Mouse (Mus musculus) gastrocnemius, postnatal 36 days (tissue): ENCODE data around the gene Zfpm1. TPM values are rescaled to one million over a fixed set of nuclear protein-coding genes. Genes with fewer than 3 reads are reported as not detected.

Experiments
- DNase-seq, 2 experiments: peaks; one replicate each; pipeline ENCODE4 v3.0.0; 2022
- intact Hi-C: fragments of 180-260 bp; cut with DNase I; formaldehyde crosslinking; loops from one replicate; pipeline ENCODE4 v1.15.1; 2025
- total RNA-seq, 2 experiments: library from RNA; stranded (reverse); gene quantifications; 2 replicates each; pipeline ENCODE4 v1.2.3; 2021

Gene Zfpm1
- total RNA-seq, 2 experiments from 2014 or later, result 5.6 to 8.9 TPM

GRCm38 (mm10) chr8:122294273-122294683 is 12.3 kb downstream of the Zfpm1 start:
- intact Hi-C loops, result no loop called here
- no peak for DNase-seq

- intact Hi-C loops, result no loop called here
Measured at GRCm38 (mm10) chr8:122295389-122295788, 13.4 kb downstream of the Zfpm1 start.

DNA sequence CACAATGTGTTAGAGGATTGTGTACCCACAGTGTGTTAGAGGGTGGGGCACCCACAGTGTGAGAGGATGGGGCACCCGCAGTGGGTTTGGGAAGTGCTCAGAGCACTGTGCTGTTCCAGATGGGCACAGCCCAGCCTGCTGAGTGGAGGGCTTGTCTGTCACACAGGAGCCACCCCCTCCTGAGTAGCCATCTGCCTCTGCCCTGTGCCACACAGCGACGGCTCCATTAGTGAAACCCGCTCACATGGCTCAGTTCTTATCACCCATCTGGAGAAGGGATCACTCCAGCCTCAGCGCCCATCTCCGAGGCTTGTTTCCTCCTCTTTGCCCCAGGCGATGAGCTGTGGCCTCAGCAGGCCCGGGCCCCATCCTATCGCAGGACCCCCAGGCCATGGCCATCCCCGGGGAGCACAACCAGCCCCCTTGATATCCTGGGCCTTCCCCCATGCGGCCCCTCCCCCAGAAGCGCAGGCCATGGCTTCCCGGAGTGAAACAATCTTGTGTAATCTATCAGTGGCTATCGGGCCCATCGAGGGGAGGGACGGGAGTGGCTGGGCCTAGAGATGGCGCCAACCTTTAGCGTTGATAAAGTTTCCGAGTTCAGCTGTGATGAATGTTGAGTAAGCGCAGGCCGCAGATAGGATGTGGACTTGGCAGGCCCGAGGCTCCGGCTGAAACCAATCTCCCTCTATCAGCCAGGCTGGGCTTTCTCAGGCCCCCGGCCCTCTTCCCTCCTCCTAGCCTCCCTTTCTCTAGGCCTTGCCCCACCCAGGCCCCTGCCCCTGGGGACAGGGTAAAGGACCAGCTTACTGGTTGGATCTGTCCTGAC is 14.4 kb downstream of the Zfpm1 start:
- no peak for DNase-seq
- intact Hi-C loops, result no loop called here

More at GRCm38 (mm10) chr8:122295389-122295788, 13.4 kb downstream of the Zfpm1 start:
- DNase-seq, result no peak

DNA sequence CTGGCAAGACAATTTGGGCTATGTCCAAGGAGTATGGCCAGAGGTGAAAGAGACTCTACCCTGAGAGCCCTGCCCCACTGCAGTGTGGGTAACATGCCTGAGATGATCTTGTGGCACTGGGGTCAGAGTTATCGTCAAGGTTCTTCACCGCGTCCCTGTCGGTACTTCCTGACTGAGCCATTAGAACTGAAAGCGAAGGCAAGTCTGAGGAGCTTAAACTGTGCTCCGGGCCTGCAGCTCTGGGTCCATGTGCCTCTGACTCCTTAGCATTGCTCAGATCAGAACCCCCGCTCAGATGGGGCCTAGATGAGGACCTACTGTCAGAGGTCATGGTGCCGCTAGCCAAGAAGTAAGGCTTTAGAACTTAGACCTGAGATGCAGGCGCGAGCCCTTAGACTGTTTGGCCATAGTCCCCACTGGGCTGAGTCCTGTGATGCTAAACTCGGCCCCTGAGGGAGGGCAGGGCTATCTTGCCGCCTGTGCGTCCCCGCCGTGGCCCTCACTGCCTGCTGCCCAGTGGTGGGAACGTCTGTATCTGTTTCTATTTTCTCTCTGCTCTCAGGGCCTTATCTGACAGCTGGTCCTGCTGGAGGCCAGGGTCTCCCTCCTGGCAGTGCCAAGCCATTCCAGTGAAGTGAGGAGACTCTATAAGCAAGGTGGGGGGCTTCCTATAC is 17.8 kb downstream of the Zfpm1 start:
- intact Hi-C loops, result no loop called here
- no peak for DNase-seq

DNA sequence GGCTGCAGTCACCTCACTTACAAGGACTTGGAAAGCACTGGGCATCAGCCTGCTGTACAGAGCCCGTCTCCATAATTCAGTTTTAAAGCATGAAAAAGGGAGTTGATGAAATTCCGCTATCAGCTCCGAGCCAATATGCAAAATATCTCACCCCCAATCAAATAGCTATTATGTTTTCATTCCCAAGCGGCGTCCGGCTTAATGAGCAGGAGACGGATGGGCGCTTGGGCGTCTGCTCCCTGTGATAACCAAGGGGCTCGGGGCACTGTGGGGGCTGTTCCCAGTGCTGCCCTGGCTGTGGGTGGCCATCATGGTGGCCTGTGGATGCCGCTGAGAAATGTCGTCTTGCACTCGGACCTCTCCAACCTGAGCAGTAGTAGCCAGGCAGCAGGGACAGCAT is 19.1 kb downstream of the Zfpm1 start:
- intact Hi-C loops, result no loop called here
- DNase-seq, result no peak

GRCm38 (mm10) chr8:122301866-122302265 is 19.9 kb downstream of the Zfpm1 start:
- intact Hi-C loops, result no loop called here
- no peak for DNase-seq

DNA sequence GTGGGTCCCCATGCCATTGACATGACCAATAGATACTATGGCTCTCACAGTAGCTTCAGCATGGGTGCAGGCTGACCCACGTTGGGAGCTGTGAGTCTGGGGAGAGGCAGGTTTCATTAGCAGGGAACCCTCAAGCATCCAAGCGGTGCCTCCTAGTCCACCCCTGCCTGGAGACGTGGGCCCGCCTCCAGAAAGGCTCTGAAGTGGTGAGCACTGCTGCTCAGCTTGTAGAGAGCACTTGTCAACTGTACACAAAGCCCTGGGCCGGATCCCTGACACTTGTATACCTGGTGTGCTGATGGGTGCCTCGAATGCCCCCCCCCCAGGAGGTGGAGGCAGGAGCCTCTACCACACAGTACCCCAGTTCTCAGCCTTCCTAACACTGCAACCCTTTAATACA is 21.5 kb downstream of the Zfpm1 start:
- DNase-seq, result no peak
- intact Hi-C loops, result no loop called here

DNA sequence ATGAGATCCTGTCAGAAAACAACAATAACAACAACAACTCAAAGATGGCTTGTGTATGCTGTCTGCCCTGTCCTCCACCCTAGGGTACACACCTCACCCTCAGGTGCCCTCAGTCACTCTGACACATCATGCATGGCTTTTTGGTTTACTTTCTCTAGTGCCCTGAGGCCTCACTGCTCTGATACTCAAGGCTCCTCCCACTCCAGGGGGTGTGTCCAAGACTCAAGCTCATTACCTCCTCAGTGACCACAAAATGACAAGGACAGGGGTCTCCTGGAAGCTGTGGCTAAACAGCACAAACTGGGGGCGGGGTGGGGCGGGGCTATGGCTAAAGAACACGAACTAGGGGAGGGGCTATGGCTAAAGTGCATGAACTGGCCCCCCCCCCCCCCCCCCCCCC is 22.1 kb downstream of the Zfpm1 start:
- DNase-seq, result no peak
- intact Hi-C loops, result no loop called here

DNA sequence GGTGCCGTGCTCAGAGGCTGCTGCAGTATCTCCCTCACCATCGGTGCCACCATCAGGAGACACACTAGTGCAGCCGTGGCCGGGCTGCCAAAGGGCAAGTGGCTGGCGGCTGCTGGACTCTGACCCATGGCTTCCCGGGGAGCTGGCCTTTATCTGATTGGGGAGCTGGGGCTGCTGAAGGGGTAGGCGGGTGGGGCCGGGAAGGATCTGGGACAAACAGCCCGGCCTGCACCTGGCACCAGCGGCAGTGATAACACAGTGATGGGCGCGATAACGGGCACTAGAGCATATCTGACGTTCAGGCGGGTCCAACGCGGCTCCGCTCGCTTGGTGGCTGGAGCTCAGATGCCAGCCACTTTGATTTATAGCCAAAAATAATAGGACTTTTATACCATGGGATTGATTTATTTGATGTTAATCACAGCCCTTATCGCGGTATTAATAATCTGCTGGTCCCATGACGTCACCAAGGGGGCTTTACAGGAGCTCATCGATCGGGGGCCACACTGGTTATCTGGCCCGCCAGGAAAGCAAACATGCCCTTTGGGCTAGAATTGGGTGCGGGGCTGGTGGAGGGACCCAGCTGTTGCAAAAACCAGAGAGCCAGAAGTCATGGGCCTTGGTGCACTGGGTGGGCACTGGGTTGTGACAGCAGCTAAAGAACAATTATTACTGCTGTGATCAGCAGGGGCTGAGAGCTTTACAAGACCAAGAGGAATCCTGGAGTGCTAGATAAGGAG is 24.9 kb downstream of the Zfpm1 start:
- no peak for DNase-seq
- intact Hi-C loops, result no loop called here

DNA sequence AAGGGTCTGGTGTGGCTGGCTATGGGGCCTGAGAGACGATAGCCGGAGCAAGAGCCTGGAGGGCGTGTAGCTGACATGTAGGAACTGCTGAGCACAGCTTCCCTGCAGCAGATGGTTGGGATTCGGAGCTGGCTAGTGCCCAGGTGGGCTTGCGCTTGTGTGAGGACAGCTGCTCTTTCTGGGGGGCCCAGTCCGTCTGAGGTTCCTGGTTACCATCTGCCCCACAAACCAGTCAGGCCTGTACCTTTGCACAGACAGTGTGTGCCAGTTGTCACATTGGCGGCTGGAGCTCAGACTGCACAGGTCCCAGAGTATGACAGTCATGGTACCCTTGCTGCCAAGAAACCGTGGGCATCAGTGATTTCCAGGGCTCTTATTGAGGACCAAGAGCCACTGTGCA is 25.9 kb downstream of the Zfpm1 start:
- no peak for DNase-seq
- intact Hi-C loops, result no loop called here

GRCm38 (mm10) chr8:122309272-122309671 is 27.3 kb downstream of the Zfpm1 start:
- DNase-seq, result no peak
- intact Hi-C loops, result no loop called here

GRCm38 (mm10) chr8:122311115-122311514 is 29.2 kb downstream of the Zfpm1 start:
- intact Hi-C loops, result no loop called here
- no peak for DNase-seq

- intact Hi-C loops, result no loop called here
- no peak for DNase-seq
Measured at GRCm38 (mm10) chr8:122312553-122312952, 30.6 kb downstream of the Zfpm1 start.

DNA sequence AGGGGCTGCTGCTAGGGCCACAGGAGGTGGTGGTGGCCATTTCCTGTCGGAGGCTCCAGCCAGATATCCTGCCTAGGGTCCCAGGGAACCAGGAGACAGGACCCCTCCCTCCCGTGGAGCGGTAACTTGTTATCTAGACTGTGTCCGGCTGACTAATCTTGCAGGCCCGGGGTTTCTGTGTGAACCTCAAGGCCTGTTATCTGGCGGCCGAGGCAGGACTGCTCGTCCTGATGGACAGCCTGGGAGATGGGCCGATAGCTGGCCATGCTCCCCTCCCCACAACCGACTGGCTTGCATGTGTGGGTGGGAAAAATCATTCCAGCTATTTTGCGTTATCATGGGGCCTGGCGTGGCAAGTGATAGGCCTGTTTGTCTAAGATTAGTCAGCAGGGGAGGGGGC is 31.4 kb downstream of the Zfpm1 start:
- intact Hi-C loops, result no loop called here
- DNase-seq, result no peak

DNA sequence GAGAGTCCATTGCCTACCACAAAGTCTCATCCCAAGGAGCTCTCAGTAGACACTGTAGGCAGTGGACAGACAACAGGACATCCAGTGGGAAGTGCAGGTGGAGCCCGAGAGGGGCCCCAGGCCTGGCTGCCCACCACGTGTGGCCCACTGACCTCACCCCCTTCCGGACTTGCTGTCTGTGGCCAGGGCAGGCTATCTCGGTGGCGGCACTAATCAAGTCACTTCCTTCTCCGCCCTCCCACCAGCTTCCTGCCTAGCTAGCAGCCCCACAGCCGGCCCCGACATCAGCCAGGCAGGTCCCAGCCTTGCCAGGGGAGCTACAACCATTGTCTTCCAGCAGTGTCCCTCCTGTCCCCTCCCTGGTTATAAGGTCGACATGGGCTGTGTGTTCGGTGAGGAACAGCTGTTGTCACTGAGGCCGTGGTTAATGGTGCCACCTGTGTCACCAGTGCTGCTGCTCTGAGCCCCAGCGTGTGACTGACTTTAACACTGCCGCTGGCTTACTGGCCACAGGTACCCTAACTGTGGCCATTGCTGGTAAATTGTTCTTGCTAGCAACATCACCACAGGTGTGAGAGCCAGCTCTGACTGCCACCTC is 33.1 kb downstream of the Zfpm1 start:
- no peak for DNase-seq
- intact Hi-C loops, result no loop called here

- DNase-seq, result no peak
- intact Hi-C loops, result no loop called here
Measured at GRCm38 (mm10) chr8:122316402-122316801, 34.5 kb downstream of the Zfpm1 start.

GRCm38 (mm10) chr8:122317918-122318475 is 36.1 kb downstream of the Zfpm1 start:
- no peak for DNase-seq
- intact Hi-C loops, result no loop called here

DNA sequence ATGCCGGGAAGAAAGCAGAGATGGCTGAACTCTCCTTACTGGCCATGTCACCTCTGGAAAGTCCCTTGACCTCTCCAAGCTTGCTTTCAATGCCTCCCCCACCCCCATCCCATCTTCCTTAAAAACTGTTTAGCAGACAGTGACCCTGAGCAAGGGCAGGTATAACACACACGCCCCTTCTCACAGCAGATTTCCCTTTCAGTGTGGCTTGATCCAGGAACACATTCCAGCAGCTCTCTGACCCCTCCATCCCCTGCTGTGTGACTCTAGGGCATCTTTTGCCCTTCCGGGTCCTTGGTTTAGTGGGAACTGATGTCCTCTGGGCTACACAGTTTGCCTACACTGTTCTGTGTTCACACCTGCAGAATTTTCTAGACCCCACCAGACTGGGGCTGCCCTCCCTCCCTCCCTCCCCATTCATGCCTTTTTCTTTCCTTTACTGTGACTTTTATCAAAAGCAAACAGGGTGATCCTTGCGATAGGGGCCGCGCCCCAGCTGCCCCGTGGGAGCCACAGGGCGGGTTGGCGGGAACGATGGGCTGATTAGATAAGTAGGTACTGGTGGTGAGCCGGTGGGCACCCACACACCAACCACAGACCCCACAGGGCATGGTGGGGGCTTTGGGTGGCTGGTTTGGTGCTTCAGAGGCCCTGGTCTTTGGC is 37.2 kb downstream of the Zfpm1 start:
- DNase-seq, result no peak
- intact Hi-C loops, result no loop called here

GRCm38 (mm10) chr8:122319708-122320075 is 37.8 kb downstream of the Zfpm1 start:
- no peak for DNase-seq
- intact Hi-C loops, result no loop called here

- DNase-seq, result no peak
- intact Hi-C loops, result no loop called here
Measured at GRCm38 (mm10) chr8:122320541-122320940, 38.6 kb downstream of the Zfpm1 start.
